Mouse (Mus musculus): ENCODE measurements around the gene Tmprss11c.
"Not testable (repeated sequence)": the region's sequence is repeated elsewhere in the genome, so short reads cannot be mapped to it uniquely, and the experiment has no call there.

The Tmprss11c gene

GRCm38 (mm10) chr5:86289208-86289607 is at the start of gene Tmprss11c:
Gene Tmprss11c (minus strand): TSS chr5:86289308.
- no peak for DNase-seq (ENCODE audit: low spot score)

- DNase-seq (ENCODE audit: low spot score): not testable (repeated sequence)
Measured at GRCm38 (mm10) chr5:86318018-86318956, 29.2 kb upstream of the Tmprss11c start.

GRCm38 (mm10) chr5:86306116-86306515 is 17.0 kb upstream of the Tmprss11c start:
- no peak for DNase-seq (ENCODE audit: low spot score)

DNA sequence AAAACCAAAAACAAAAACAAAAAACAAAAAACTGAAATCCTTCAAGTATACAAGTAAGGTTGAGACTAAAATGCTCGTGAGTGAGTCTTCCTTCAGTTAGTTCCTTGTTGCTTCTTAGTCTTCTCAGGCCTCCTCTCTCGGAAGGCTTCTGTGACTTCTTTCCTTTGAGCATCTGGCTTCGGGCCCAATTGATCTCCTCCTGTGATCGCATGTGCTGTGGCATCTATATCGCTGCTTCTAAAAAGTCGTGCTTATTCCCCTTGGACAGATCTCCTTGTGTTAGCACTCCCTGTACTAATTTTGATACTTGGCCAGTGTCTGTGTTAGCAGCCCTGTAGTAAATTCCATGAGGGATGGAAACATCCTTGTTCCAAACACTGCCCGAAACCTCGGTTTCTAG is 14.8 kb upstream of the Tmprss11c start:
- DNase-seq (ENCODE audit: low spot score): no peak

DNA sequence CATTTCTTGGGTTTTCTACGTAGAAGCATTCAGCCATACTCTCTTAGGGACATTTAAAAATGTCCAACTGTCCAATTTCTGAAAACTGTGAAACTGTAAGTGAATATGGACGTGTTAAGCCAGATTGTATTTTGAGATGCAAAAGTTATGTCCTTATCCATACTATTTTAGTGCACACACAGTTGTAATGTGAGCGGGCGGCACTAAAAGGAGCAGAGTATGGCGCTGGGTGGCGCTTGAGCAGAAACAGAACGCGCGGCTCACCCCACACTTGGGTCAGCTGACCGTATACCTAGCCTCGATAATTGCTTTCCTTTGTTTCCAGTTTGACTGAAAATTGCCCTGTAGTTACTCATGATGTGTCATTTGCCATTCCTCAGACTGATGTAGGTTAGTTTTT is 42.5 kb downstream of the Tmprss11c start:
- DNase-seq (ENCODE audit: low spot score): no peak

DNA sequence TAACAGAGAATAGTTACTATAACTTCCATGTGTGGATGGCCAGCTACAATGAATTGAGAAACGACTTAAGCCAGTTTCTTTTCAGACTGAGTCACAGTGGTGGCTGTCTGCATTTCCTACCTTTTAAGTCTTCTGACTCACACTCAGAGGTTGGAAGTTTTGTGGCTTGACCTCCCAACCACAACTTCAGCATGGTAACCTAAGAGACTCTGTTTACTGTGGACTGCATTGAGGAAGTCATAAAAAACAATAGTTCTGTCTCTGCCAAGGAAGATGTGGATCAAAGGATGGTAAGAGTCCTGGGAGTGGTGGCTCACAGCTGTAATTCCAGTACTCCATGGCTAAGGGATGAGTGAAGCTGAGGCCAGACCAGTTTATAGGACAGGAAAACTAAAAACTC is 44.2 kb downstream of the Tmprss11c start:
- DNase-seq (ENCODE audit: low spot score): no peak

GRCm38 (mm10) chr5:86244275-86244674 is 44.8 kb downstream of the Tmprss11c start:
- no peak for DNase-seq (ENCODE audit: low spot score)

GRCm38 (mm10) chr5:86227156-86227853 is 61.8 kb downstream of the Tmprss11c start:
- peak; percentile 45 for DNase-seq (ENCODE audit: low spot score)

GRCm38 (mm10) chr5:86197801-86198200 is 91.3 kb downstream of the Tmprss11c start, which contains the start of gene Gnrhr:
Gene Gnrhr (minus strand): TSS chr5:86197901.
- DNase-seq (ENCODE audit: low spot score): no peak

GRCm38 (mm10) chr5:86191356-86191755 is 97.8 kb downstream of the Tmprss11c start:
- peak; percentile 43 for DNase-seq (ENCODE audit: low spot score)

DNA sequence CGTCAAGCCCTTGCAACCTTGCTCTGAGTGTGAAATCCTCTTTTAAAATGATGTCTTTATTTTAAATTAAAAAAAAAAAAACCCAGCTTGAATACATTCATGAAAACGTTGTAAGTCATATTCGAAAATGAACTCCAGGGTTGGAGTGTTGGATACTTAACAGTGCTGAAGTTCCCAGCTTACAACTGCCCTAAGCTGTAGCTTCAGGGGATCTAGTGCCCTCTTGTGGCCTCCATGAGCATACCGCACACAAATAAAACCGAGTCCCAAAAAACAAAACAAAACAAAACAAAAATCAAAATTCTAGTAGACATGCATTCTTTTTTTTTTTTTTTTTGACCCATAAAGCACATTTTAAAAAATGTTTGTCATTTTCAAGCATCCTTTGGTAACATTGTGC is 98.3 kb downstream of the Tmprss11c start:
- peak; percentile 26 for DNase-seq (ENCODE audit: low spot score)

DNA sequence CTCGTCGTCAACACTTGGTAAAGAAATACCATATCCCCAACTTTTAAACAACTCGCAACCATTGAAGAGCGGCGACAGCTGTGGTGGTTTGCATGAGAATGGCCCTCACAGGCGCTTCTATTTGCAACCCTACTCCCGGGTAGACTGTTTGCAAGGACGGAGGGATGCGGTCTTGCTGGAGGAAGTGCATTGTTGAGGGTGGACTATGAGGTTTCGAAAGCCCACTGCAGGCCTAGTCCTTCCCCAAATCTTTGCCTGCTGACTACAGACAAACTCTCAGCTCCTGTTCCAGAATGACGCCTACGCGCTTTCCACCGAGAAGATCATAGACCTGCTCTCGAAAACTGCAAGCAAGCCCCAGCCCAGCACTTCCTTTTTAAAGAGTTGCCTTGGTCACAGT is 98.8 kb downstream of the Tmprss11c start:
- peak; percentile 10 for DNase-seq (ENCODE audit: low spot score)

GRCm38 (mm10) chr5:86187441-86187840 is 101.7 kb downstream of the Tmprss11c start:
- no peak for DNase-seq (ENCODE audit: low spot score)
